Mouse (Mus musculus) 3T3-L1 (cell line): ENCODE results near the gene Ddx58.

ENCODE experiments used
- DNase-seq: peaks from one replicate; pipeline ENCODE4 v3.0.0-alpha.2; 2015; ENCODE audit warnings: low read depth, low spot score

Ddx58 gene

GRCm38 (mm10) chr4:40234256-40234655, 5.4 kb downstream of the Ddx58 start:
- no peak for DNase-seq

- DNase-seq = no peak
Measured at GRCm38 (mm10) chr4:40233062-40233664, 6.5 kb downstream of the Ddx58 start.

- no peak for DNase-seq
Measured at GRCm38 (mm10) chr4:40229723-40230122, 9.9 kb downstream of the Ddx58 start.

- DNase-seq = no peak
Measured at GRCm38 (mm10) chr4:40227886-40228285, 11.7 kb downstream of the Ddx58 start.

- no peak for DNase-seq
Measured at GRCm38 (mm10) chr4:40227131-40227530, 12.5 kb downstream of the Ddx58 start.

GRCm38 (mm10) chr4:40226095-40226494, 13.5 kb downstream of the Ddx58 start:
- no peak for DNase-seq

- DNase-seq = no peak
Measured at GRCm38 (mm10) chr4:40221876-40222585, 17.6 kb downstream of the Ddx58 start.

- DNase-seq = no peak
Measured at GRCm38 (mm10) chr4:40221004-40221760, 18.4 kb downstream of the Ddx58 start.

- no peak for DNase-seq
Measured at GRCm38 (mm10) chr4:40220437-40220836, 19.2 kb downstream of the Ddx58 start.

- peak; percentile 65 for DNase-seq
Measured at GRCm38 (mm10) chr4:40218382-40218781, 21.2 kb downstream of the Ddx58 start.

- peak; percentile 31 for DNase-seq
Measured at GRCm38 (mm10) chr4:40217910-40218309, 21.7 kb downstream of the Ddx58 start.

GRCm38 (mm10) chr4:40212177-40212576, 27.5 kb downstream of the Ddx58 start:
- no peak for DNase-seq

- DNase-seq = no peak
Measured at GRCm38 (mm10) chr4:40207701-40208100, 31.9 kb downstream of the Ddx58 start.

- DNase-seq = no peak
Measured at GRCm38 (mm10) chr4:40205231-40205903, 34.3 kb downstream of the Ddx58 start.

GRCm38 (mm10) chr4:40204374-40204773, 35.3 kb downstream of the Ddx58 start:
- no peak for DNase-seq

- no peak for DNase-seq
Measured at GRCm38 (mm10) chr4:40202205-40202604, 37.4 kb downstream of the Ddx58 start.

- DNase-seq = no peak
Measured at GRCm38 (mm10) chr4:40195336-40195735, 44.3 kb downstream of the Ddx58 start.

- no peak for DNase-seq
Measured at GRCm38 (mm10) chr4:40193461-40193860, 46.2 kb downstream of the Ddx58 start.

GRCm38 (mm10) chr4:40192246-40192645, 47.4 kb downstream of the Ddx58 start:
- DNase-seq = no peak

GRCm38 (mm10) chr4:40187956-40188355, 51.7 kb downstream of the Ddx58 start:
- DNase-seq = no peak

GRCm38 (mm10) chr4:40184470-40184869, 55.2 kb downstream of the Ddx58 start:
- DNase-seq = no peak

GRCm38 (mm10) chr4:40183781-40184180, 55.8 kb downstream of the Ddx58 start:
- no peak for DNase-seq
